Mouse (Mus musculus) right cerebral cortex, adult 2 months (tissue): Measurements from ENCODE around the gene Wnt4.
A peak's percentile ranks its signal among the peaks of the same experiment; 100 is the strongest.

Experiments used
- DNase-seq, 2 experiments: peaks; one replicate each; pipeline ENCODE4 v3.0.0; 2021 to 2022; ENCODE audit warnings: low spot score in 2 of 2

Wnt4 gene

GRCm38 (mm10) chr4:137277166-137277513 lies at the start of gene Wnt4:
TSS of gene Wnt4 (plus strand) at chr4:137277489.
- no peak for DNase-seq

GRCm38 (mm10) chr4:137228566-137229115 lies 48.6 kb upstream of the Wnt4 start:
- DNase-seq: no peak

DNA sequence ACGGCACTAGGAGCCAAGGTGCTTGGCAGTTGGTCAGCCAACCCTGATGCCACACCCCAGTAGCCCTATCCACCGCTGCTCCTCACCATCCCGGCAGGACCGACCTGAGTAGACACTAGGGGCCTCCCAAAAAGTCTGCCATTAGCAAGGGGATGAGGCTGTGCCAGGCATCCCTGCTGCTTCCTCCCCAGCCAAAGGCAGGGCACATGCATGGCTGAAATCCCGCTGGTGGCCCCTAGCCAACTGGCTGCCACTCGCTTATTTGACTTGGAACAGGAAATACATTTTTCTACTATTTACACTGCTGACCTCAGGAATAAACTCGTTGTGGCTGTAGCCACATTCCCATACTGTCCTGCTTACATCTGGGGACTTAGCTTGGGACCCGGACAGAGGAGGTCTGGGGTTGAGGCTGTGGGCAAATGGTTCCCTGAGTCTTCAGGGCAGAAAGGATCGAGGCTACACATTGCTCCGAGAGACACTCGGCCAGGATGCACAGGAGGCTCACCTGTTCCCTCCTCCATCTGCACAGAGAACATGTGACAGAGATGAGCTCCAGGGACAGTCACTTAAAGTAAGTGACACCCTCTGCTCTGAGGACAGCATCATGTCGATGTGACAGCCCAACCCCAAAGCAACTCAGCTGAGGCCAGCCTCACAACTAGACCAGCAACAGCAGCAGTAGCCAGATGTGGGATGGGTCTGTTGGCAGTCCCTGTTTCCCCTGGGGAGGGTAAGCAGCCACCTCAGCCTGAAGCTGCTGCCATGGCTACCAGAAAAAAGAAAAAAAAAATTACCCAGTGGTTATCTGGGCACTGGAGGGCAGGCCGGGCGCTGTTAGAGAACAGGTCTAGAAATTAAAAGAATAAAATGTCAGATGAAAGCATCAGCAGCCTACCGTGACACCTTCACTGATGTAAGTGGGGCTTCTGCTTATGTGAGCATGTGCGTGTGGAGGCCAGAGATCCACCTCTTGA lies 45.5 kb upstream of the Wnt4 start:
- DNase-seq: no peak

GRCm38 (mm10) chr4:137233632-137234031 lies 43.7 kb upstream of the Wnt4 start:
- DNase-seq: no peak

- no peak for DNase-seq
Measured at GRCm38 (mm10) chr4:137234444-137234843, 42.8 kb upstream of the Wnt4 start.

DNA sequence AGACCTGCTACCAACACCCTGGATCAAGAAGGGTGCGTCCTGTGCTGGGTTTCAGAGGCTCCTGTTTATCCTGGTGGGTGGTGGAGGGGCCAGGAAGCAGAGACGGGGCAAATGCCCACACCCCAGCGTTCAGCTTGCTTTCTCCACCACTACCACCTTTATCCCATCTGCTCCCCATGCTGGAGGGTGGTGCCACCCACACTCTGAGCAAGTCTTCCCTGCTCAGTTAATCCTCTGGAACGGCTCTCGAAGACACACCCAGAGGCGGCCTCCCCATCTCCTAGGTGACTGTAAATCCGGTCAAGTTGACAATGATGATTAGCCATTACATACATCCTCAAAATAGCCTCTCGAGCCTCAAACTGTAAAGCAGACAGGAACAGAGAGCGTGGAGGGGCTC lies 41.9 kb upstream of the Wnt4 start:
- peak; percentile 49 to 57 for DNase-seq

DNA sequence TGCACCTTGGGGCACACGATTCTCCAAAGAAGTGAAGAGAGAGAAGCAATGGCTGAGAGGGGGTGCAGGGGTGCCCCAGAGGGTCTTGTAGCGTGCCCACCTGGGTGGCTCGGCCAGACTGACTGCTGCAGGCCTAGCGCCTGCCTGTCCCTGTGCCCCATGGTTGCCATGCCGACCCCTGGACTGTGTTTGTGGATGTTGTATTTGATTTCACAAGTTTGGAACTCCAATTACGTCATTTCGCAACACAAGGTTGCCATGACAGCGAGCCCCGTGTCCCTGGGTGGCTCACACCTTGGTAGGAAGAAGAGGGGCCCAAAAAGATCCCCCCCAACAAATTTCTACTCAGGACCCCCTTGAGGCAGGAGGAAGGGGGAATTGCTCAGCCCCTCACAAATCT lies 32.4 kb upstream of the Wnt4 start:
- no peak for DNase-seq

GRCm38 (mm10) chr4:137250333-137250732 lies 27.0 kb upstream of the Wnt4 start:
- no peak for DNase-seq

DNA sequence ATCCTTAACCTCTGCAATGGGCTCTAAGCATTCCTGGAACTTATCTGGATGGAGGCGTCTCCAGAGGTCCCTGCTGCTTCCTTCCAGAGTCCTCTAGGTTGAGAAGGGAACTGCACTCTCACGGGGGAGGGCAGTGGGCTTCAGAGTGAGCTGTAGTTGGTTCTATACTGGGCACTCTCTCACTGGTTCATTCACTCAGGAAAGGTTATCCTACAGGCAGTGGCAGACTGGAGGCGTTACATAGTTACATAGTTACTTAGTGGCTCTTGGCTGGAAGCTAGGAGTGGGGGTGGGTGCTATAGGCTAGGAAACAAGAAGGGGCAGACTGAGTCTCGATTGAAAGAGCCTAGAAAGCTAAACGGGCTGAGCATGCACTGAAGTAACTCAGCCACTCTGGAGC lies 26.4 kb upstream of the Wnt4 start:
- DNase-seq: peak; percentile 57 to 62

GRCm38 (mm10) chr4:137253601-137254000 lies 23.7 kb upstream of the Wnt4 start:
- DNase-seq: no peak

DNA sequence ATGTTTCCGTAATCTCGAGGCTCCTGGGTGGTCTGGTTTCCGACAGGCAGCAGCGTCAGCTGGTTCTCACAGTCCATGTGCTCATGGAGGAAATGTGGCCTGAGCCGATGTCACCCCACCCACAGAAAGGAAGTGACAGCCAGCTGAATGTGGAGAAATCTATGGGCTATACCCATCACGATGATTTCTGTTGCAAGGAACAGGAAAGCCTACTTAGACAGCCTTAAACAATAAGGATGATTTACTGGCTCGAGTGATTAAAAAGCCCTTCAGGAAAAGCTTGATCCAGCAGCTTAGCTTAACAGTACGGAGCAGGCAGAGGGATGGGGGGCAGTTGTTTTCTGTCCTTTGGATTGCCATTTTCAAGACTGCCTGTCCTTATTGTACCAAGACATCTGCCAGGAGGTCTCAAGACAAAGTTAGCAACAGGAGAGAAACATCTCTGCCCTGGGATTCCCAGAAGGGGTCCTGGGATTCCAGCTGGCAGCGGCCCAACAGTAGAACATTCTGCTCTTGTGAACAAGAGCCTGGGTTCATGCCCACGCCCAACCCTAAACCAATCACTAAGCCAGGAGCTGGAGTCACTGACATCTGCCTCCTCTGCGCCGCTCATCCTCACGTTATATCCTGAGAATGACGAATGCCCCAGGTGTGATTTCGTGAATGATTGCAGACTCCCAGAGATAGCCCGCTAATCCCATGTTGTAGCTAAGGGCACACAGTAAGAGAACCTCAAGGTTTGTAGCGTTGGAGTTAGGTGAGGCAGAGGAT lies 22.9 kb upstream of the Wnt4 start:
- no peak for DNase-seq

DNA sequence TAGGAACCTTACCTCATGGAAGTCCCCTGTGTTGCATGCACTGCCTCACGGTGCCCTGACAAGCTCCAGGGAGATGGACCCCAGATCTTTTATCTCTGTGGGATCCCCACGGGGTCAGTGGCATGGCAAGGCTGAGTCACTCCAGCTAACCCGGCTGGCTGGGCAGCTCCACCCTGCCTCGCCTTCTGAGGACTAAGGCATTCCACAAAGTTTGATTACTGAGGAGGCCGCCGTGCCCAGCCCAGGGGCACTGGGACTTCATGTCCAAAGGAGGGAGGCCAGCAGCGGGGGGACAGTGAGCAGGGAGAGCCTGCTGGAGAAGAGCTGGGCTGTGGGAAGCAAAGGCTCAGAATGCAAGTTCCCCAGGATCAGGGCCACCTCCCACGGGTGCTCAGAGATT lies 21.7 kb upstream of the Wnt4 start:
- no peak for DNase-seq

DNA sequence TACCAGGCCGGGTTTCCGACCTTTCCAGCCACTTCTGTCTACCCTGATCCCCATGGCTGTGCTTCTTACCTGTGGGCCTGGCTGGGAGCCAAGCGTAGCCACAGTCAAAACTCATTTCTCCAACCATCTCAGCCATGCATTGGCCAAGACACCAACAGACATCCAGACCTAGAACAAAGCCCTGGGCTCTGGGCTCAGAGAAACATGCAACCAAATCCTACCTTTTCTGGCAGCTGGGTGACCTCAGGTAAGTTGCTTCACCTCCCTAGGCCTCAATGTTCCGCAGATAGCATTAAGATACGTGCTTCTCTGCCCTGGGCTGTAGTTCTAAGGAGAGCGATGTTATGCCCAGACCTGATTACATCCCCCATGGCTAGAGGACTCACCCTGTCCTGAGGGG lies 15.5 kb upstream of the Wnt4 start:
- DNase-seq: no peak

GRCm38 (mm10) chr4:137264066-137264465 lies 13.2 kb upstream of the Wnt4 start:
- no peak for DNase-seq

- DNase-seq: no peak
Measured at GRCm38 (mm10) chr4:137265116-137265515, 12.2 kb upstream of the Wnt4 start.

DNA sequence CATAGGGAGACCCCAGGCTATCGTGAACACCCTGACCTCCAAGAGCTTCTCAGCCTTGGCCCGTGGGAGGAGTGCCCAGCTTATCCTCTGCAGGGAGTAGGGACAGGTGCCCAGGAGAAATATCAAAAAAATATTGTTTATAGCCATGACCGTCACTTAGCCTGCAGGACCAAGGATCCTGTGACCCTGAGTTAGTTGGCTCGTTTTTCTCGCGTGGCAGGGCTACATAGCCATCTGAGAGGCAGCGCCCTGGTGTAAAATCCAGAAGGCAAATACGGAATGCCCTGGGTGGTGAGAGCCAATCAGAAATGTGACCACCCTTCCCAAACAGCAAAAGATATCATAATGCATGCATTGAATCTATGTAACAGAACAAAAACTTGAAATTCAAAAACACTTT lies 8.7 kb upstream of the Wnt4 start:
- no peak for DNase-seq

- DNase-seq: no peak
Measured at GRCm38 (mm10) chr4:137271856-137272255, 5.4 kb upstream of the Wnt4 start.

- no peak for DNase-seq
Measured at GRCm38 (mm10) chr4:137274304-137274703, 3.0 kb upstream of the Wnt4 start.

DNA sequence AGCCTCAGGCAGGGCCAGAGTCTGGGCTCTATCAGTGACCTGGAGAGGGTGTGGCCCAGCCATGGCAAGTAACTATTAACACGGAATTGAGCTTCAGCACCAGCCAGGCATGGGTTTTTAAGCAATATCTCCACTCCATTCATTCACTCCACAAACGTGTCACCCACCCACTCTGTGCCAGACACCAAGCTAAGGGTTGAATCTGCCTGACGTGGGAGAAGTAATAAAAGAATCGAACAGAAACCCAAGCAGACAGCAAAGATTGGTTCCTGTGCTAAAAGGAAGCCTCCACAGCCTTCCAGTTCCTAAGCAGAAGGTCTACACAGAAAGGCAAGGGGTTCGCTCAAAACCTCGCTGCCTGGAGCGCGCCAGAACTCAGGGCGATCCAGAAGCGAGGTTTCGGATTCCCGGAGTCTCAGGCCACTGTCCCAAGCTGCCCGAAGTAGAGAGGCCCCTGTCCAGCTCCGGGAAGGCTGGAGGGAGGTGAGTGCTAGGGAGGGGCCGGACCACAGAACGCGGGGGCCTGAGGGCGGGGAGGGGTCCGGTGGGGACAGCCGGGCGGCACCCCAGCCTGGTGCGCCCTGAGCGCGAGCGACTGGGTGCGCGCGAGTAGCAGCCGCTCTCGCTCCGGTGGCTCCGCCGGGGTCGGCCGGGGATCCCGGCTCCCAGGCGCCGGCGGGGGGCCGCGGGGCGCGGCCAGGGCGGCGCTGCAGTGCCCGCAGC lies 685 bp upstream of the Wnt4 start:
- peak in 1 of 2 experiments; percentile 42 for DNase-seq

- DNase-seq: no peak
Measured at GRCm38 (mm10) chr4:137277600-137278143, 383 bp downstream of the Wnt4 start.
